Mouse (Mus musculus) ES-Bruce4 (cell line): Measurements from ENCODE around the gene Auts2. TPM values are rescaled to one million over a fixed set of nuclear protein-coding genes. Genes with fewer than 3 reads are reported as not detected.

Experiments used
- H3K27ac ChIP-seq: 2 replicates; pipeline ENCODE4 v1.5.1; 2012; ENCODE audit warnings: low read length, inconsistent platforms; ENCODE audit not compliant: insufficient read depth
- H3K27me3 ChIP-seq: 2 replicates; pipeline ENCODE4 v1.6.1; 2012; ENCODE audit warnings: mild to moderate bottlenecking, low read length, inconsistent platforms; ENCODE audit not compliant: control insufficient read depth, poor library complexity, insufficient read depth, severe bottlenecking
- H3K36me3 ChIP-seq: 2 replicates; pipeline ENCODE4 v1.6.1; 2012; ENCODE audit warnings: inconsistent platforms, mild to moderate bottlenecking, low read length, moderate library complexity; ENCODE audit not compliant: control insufficient read depth, poor library complexity, insufficient read depth, severe bottlenecking
- H3K4me1 ChIP-seq: one replicate; pipeline ENCODE4 v1.8.1; 2011; ENCODE audit warnings: low read length; ENCODE audit not compliant: control insufficient read depth, insufficient read depth
- H3K4me3 ChIP-seq: 2 replicates; pipeline ENCODE4 v1.5.1; 2011; ENCODE audit warnings: low read depth, mild to moderate bottlenecking, low read length
- H3K9ac ChIP-seq: 2 replicates; pipeline ENCODE4 v1.6.1; 2012; ENCODE audit warnings: low read depth, mild to moderate bottlenecking, inconsistent platforms; ENCODE audit not compliant: poor library complexity, severe bottlenecking
- H3K9me3 ChIP-seq: replicated peaks from 2 replicates; pipeline ENCODE4 v1.6.1; 2012; ENCODE audit warnings: mild to moderate bottlenecking, low read length, inconsistent platforms; ENCODE audit not compliant: control insufficient read depth, poor library complexity, insufficient read depth, severe bottlenecking
- CTCF ChIP-seq: IDR thresholded peaks from one replicate; pipeline ENCODE4 v1.8.1; 2011; ENCODE audit warnings: low read depth, low read length
- EP300 ChIP-seq: IDR thresholded peaks from 2 replicates; pipeline ENCODE4 v1.6.1; 2011; ENCODE audit warnings: low read depth, low read length; ENCODE audit not compliant: insufficient read depth
- POLR2A ChIP-seq: IDR thresholded peaks from one replicate; pipeline ENCODE4 v1.8.1; 2011; ENCODE audit warnings: low read length; ENCODE audit not compliant: insufficient read depth
- polyA plus RNA-seq: library from polyadenylated mRNA; stranded (reverse); fragments of >200 nt; gene quantifications from 2 replicates; pipeline ENCODE4 v1.2.4, GENCODE M21; 2011; ENCODE audit warnings: low read depth; ENCODE audit not compliant: missing spikeins, insufficient read depth, insufficient read length

Auts2 gene
- polyA plus RNA-seq, 1 experiment: 23.4 TPM

- Histone ChIP-seq H3K4me1 (no peaks in the 10 kb centered on the region), H3K36me3 (peaks cover 9% of the 10 kb centered on the region)
- TF ChIP-seq POLR2A (no peak), CTCF (no peak), EP300 (no peak)
Measured at GRCm38 (mm10) chr5:131463402-131463801, 1079.7 kb downstream of the Auts2 start.

GRCm38 (mm10) chr5:131459951-131460350, 1083.2 kb downstream of the Auts2 start:
- H3K4me1 ChIP-seq: no peaks in the 10 kb centered on the region
- no peak overlapping the region for H3K27ac ChIP-seq
- H3K4me3 ChIP-seq: no peak overlapping the region
- H3K36me3 ChIP-seq: peaks cover 4% of the 10 kb centered on the region
- no peak for TF ChIP-seq EP300
- no peak for TF ChIP-seq CTCF
- TF ChIP-seq POLR2A: no peak
- no peak overlapping the region for H3K9ac ChIP-seq
- H3K9me3 ChIP-seq: no peaks in the 10 kb centered on the region
- no peaks in the 10 kb centered on the region for H3K27me3 ChIP-seq

More at GRCm38 (mm10) chr5:131463402-131463801, 1079.7 kb downstream of the Auts2 start:
- Histone ChIP-seq H3K27ac (no peak overlapping the region), H3K27me3 (no peaks in the 10 kb centered on the region), H3K9me3 (no peaks in the 10 kb centered on the region), H3K9ac (no peak overlapping the region), H3K4me3 (no peak overlapping the region)

DNA sequence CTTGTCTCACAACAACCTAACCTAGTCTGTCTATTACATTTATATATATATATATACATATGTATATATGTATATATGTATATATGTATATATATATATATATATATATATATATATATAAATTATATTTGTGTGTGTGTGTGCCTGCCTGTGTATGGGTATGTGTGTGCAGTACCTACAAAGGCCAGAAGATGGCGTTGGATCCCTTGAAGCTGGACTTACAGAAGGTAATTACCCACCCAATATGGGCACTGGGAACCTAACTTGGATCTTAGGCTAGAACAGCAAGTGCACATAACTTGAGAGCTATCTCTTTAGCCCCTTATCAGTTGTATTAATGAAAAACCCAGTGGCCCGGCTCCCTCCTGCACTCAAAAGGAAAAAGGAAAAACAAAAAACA, 1083.6 kb downstream of the Auts2 start:
- no peak overlapping the region for H3K9ac ChIP-seq
- no peak for TF ChIP-seq POLR2A
- TF ChIP-seq CTCF: peak; percentile 20
- H3K4me1 ChIP-seq: no peaks in the 10 kb centered on the region
- H3K9me3 ChIP-seq: no peaks in the 10 kb centered on the region
- H3K36me3 ChIP-seq: peaks cover 4% of the 10 kb centered on the region
- H3K4me3 ChIP-seq: no peak overlapping the region
- no peak overlapping the region for H3K27ac ChIP-seq
- H3K27me3 ChIP-seq: no peaks in the 10 kb centered on the region

- Histone ChIP-seq H3K36me3 (peaks cover 4% of the 10 kb centered on the region), H3K4me3 (no peak overlapping the region), H3K9ac (no peak overlapping the region), H3K27ac (no peak overlapping the region), H3K4me1 (no peaks in the 10 kb centered on the region), H3K27me3 (no peaks in the 10 kb centered on the region), H3K9me3 (no peaks in the 10 kb centered on the region)
- TF ChIP-seq EP300: no peak
- TF ChIP-seq POLR2A: no peak
- TF ChIP-seq CTCF: no peak
Measured at GRCm38 (mm10) chr5:131458700-131459099, 1084.4 kb downstream of the Auts2 start.

GRCm38 (mm10) chr5:131457999-131458398, 1085.1 kb downstream of the Auts2 start:
- Histone ChIP-seq H3K9me3 (no peaks in the 10 kb centered on the region), H3K4me3 (no peak overlapping the region), H3K4me1 (no peaks in the 10 kb centered on the region), H3K36me3 (peaks cover 4% of the 10 kb centered on the region), H3K27ac (no peak overlapping the region), H3K27me3 (no peaks in the 10 kb centered on the region), H3K9ac (no peak overlapping the region)
- TF ChIP-seq POLR2A (no peak), CTCF (no peak), EP300 (no peak)

DNA sequence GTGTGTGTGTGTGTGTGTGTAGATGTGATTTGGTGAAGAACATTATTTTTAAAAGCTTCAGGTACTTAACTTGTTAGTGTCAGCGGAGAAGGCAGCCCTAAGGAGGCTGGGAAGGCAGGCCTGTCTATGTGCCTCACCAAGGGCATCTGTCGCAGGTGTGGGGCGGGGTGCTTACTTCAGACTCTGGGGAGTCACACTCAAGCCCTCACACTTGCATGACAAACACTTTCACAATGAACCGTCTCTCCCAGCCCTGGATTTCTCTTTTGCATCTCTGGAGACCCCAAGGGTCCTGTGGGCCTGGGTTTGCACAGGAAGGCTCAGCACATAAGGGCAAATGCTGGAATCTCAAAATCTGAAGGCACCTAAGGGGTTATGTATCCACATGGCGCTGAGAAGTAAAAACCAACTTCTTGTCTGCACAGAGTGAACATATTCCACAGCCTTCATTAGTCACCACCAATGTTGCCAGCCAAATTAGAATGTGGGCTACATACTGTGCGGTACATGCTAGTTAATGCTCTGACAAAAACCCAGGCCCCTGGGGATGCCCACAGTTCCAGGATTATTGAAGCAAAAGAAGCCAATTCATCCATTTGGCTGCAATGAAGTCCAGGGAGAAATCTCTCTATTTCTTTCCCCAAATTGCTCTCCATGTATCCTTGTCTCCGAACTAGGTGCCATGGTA, 1093.8 kb downstream of the Auts2 start:
- H3K9ac ChIP-seq: no peak overlapping the region
- no peak for TF ChIP-seq POLR2A
- peak; percentile 89 for TF ChIP-seq EP300
- TF ChIP-seq CTCF: no peak
- H3K4me1 ChIP-seq: peaks cover 9% of the 10 kb centered on the region
- no peaks in the 10 kb centered on the region for H3K9me3 ChIP-seq
- H3K36me3 ChIP-seq: peaks cover 5% of the 10 kb centered on the region
- H3K27ac ChIP-seq: peak overlapping the region; percentile 52
- H3K27me3 ChIP-seq: no peaks in the 10 kb centered on the region
- no peak overlapping the region for H3K4me3 ChIP-seq
